Mouse (Mus musculus) 3T3-L1 (cell line): ENCODE data around the gene Icmt.

Source experiments
- DNase-seq: peaks from one replicate; pipeline ENCODE4 v3.0.0-alpha.2; 2015; ENCODE audit warnings: low read depth, low spot score

Icmt gene

DNA sequence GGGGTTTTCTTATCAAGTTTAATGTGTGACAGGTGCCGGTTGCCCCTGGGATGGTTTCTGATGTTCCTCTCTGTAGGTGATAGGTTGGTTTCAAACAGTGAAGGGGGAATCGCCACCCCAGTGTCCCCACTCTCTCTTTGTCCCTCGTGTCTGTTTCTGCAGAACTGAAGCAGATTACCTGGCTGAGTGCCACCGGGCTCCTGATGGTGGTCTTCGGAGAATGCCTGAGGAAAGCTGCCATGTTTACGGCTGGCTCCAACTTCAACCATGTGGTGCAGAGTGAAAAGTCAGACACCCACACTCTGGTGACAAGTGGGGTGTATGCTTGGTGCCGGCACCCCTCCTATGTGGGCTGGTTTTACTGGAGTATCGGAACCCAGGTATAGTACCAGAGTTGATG, 3.3 kb downstream of the Icmt start:
- DNase-seq = no peak

DNA sequence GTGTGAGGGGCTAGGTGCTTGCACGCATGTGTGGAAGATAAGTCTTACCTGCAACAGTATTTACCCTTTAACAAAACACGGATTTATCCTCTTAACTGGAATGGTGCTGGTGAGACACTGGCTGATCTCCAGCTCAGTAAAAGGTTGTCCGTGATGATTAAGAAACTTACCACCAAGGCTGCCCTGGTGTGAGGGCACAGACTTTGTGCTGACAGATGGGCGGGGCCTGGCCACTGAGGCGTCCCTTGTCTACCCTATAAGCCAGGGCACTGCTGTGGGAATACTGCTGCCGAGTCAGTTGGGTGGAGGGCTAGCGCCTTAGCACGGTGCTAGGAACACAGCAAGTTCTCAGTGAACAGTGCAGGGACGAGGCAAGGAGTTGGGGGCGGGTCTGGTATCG, 5.0 kb downstream of the Icmt start:
- DNase-seq = no peak

GRCm38 (mm10) chr4:152303172-152303571, 6.1 kb downstream of the Icmt start:
- DNase-seq = no peak

DNA sequence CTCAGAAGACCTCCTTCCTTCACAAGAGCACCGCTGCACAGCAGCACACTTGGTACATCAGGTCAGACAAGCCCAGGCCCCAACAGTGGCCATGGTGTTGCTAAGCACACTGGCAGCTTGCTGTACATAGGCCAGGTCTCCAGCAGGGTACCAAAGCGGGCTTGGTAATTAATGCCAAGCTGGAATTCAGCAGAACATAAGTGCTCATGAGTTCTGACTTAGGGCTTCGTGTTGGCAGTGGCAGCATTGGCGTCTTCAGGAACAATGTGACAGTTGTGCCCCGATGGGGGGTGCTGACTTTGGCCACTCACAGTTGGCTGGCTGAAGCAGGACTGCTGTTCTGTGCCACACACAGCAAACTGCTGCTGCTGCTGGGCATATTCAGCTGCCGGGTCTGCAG, 7.7 kb downstream of the Icmt start:
- no peak for DNase-seq

GRCm38 (mm10) chr4:152305991-152306390, 9.0 kb downstream of the Icmt start:
- no peak for DNase-seq

GRCm38 (mm10) chr4:152307542-152307941, 10.5 kb downstream of the Icmt start:
- no peak for DNase-seq

DNA sequence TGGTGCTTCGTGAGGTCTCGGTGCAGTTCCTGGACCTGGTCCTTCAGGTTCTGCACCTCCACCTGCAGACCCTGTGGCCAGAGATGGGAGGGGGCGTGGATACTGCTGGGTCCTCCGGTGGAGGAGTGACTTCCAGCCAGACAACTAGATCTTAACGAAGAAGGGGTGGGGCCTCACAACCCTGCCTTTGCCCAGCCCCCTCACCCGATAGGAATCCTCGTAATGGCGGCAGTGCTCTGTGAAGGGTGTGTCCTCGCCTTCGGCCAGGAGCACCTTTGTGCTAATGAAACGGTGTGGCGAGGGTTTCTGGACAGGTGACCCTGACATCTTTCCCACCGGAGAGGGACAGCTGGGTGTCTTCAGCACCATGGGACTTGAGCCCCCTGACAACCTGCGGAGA, 15.2 kb downstream of the Icmt start:
- no peak for DNase-seq

DNA sequence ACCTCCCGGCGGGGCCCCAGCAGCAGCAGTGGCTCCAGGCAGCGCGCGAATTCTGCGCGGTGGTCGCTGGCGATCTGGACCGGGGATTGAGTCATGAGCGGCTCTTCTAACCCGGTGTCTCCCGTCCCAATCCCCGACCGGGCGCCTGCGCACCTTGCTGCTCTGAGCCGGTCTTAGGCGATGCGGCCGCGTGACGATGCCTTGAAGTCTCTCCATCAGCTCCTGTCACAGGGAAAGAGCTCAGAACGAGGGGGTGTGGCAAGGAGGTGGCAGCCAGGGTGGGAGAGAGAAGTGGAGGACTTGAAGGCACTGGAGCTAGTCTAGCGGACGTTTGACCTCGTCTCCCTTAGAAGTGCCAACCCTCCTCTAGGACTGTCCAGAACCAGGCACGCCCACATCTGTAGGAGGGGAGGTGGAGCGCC, 16.2 kb downstream of the Icmt start:
- DNase-seq = no peak

GRCm38 (mm10) chr4:152313934-152314333, 16.9 kb downstream of the Icmt start:
- DNase-seq = peak; percentile 22

GRCm38 (mm10) chr4:152315498-152316213, 18.6 kb downstream of the Icmt start:
- DNase-seq = no peak

GRCm38 (mm10) chr4:152317631-152318033, 20.6 kb downstream of the Icmt start:
- no peak for DNase-seq

GRCm38 (mm10) chr4:152318517-152319234, 21.6 kb downstream of the Icmt start, which contains the start of gene Rnf207:
TSS of gene Rnf207 (minus strand) at chr4:152318993.
- peak; percentile 75 for DNase-seq

DNA sequence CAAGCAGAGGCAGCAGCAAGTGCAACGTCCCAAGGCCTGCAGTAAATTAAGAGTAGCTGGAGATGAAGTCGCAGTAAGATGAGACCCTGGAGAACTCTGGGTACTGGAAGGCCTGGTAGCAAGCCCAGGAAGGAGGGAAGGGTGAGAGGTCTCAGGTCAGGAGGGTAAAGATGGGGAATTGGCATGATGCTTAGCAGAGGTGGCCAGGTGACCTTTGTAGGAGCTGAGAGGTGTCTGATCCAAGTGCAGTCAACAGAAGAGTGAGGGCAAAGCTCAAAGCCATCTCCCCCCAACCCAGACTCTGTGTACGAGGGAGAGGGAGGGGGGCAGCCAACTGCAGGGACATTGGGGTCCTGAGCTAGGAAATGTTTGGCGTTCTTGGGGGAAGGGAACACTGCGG, 24.4 kb downstream of the Icmt start:
- no peak for DNase-seq

DNA sequence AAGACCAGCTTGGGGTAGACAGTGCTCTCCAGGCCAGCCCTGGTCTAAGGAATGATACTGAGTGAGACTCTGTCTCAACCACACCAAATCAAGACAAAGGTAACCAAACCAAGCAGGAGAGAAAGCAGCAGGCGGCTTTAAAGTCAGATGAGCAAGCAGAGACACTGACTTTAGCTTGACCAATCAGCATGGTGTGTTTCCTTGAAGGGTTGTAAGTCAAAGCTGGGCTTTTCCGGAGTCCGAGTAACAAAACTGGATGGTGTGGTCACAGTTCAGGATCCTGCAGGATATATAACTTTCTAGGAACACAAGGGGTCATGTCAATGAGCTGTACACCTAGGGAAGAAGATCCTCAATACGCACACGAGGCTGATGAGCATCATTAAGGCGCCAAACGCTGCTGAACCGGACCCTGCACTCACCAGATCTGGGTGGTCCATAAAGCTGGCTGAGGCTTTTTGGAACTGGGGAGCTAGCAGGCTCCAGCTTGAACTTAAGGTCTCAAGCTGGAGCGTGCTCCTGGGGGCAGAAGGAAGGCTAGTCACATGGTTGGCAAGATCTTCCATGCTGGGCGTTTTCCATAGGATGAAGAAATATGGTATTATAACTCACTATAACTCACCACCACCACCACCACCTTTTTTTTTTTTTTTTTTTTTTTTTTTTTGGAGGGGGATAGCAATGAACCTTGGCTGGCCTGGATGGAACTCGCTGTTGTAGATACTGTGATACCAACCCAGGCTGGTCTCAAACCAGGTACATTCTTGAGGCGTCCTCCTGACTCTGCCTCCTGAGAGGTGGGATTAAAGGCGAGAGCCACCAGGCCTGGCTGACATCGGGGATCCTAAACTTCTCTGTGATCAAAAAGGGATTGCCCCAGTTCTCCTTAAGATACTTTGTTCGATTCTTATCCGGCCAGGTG, 27.9 kb downstream of the Icmt start:
- no peak for DNase-seq

- DNase-seq = peak; percentile 98
These were observed 28.8 kb downstream of the Icmt start, which contains the start of gene Rpl22 for GRCm38 (mm10) chr4:152325574-152326411. TSS of gene Rpl22 (plus strand) at chr4:152325742.

GRCm38 (mm10) chr4:152326543-152326942, 29.5 kb downstream of the Icmt start:
- peak; percentile 8 for DNase-seq

DNA sequence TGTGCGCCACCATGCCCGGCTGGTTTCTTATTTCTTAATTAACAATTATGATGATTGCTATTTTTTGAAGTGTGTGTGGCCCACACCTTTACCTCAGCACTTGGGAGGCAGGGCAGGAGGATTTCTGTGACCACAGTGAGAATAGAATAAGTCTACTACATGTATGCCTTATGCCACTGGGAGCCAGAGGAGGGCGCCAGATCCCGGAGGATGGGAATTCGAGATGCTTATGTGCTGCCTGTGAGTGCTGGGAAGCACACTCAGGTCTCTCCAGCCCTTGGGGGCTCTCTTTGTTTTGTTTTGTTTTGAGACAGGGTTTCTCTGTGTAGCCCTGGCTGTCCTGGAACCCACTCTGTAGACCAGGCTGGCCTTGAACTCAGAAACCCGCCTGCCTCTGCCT, 31.7 kb downstream of the Icmt start:
- DNase-seq = peak; percentile 71

GRCm38 (mm10) chr4:152332952-152333351, 35.9 kb downstream of the Icmt start:
- DNase-seq = peak; percentile 80

GRCm38 (mm10) chr4:152333587-152333986, 36.6 kb downstream of the Icmt start:
- DNase-seq = no peak

DNA sequence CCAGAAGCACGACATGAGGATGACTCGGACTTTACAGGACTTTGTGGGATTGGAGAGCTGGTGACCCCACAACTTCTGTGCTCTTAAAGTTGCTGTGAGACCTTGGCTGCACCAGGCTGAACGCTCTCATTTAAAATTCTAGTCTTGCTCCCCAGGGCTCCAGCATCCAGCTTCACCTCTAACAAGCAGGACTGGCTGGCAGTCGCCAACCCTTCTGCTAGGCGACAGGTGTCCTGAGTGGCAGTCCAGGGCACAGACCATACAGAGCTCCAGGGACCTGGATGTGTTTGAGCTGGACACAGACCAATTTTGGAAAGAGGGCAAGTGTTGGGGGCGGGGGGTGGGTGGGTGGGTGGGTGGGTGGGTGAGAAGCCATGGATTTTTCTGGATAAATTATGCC, 40.7 kb downstream of the Icmt start:
- no peak for DNase-seq
